Mouse (Mus musculus) forebrain, embryonic 14.5 days (tissue): Measurements from ENCODE around the gene Dguok. TPM values are rescaled to one million over a fixed set of nuclear protein-coding genes. Genes with fewer than 3 reads are reported as not detected.

Experiments
- ATAC-seq: fragments of 200-750 bp; cut with Nextera tagmentation; 2 replicates; pipeline ENCODE4 v1.8.0; 2017; ENCODE audit warnings: mild to moderate bottlenecking, moderate library complexity
- DNase-seq: peaks from one replicate; pipeline ENCODE4 v3.0.0-alpha.2; 2015; ENCODE audit warnings: low spot score
- H3K27ac ChIP-seq: fragments of 300-500 bp; sonication (generic); 2 replicates; pipeline ENCODE4 v1.5.1; 2014; ENCODE audit warnings: low read depth, mild to moderate bottlenecking, control low read depth, low read length, moderate library complexity
- H3K27me3 ChIP-seq: fragments of 300-500 bp; sonication (generic); replicated peaks from 2 replicates; pipeline ENCODE4 v1.6.1; 2014; ENCODE audit warnings: low read length, control low read depth, mixed read lengths; ENCODE audit not compliant: control insufficient read depth, insufficient read depth
- H3K36me3 ChIP-seq: fragments of 300-500 bp; sonication (generic); 2 replicates; pipeline ENCODE4 v1.6.1; 2014; ENCODE audit warnings: low read length, control low read depth; ENCODE audit not compliant: control insufficient read depth, insufficient read depth
- H3K4me1 ChIP-seq: fragments of 300-500 bp; sonication (generic); 2 replicates; pipeline ENCODE4 v1.6.1; 2014; ENCODE audit warnings: antibody characterized with exemption, low read length, control low read depth; ENCODE audit not compliant: control insufficient read depth, insufficient read depth
- H3K4me2 ChIP-seq: fragments of 300-500 bp; sonication (generic); 2 replicates; pipeline ENCODE4 v1.6.1; 2014; ENCODE audit warnings: mild to moderate bottlenecking, control low read depth, low read length
- H3K4me3 ChIP-seq: fragments of 300-500 bp; sonication (generic); 2 replicates; pipeline ENCODE4 v1.5.1; 2014; ENCODE audit warnings: low read depth, low read length, control low read depth
- H3K9ac ChIP-seq: fragments of 300-500 bp; sonication (generic); 2 replicates; pipeline ENCODE4 v1.6.1; 2014; ENCODE audit warnings: mild to moderate bottlenecking, low read length, control low read depth, moderate library complexity
- H3K9me3 ChIP-seq: fragments of 300-500 bp; sonication (generic); replicated peaks from 2 replicates; pipeline ENCODE4 v1.6.1; 2016; ENCODE audit warnings: low read length, control low read depth, mixed read lengths; ENCODE audit not compliant: control insufficient read depth
- WGBS: fragments of 180-500 bp; shearing (Covaris S2); extraction: QIAGEN DNeasy Blood & Tissue Kit; methylation state at CpG from one replicate; pipeline ENCODE4 v1.1.7; 2014; 5-methylcytosine and 5-hydroxymethylcytosine counted together
- polyA plus RNA-seq: library from polyadenylated mRNA; unstranded; fragments of >200 nt; fragmentation: Nextera tagmentation; extraction: Ambion mirVana; gene quantifications from 2 replicates; pipeline ENCODE4 v1.2.1, GENCODE M21; 2014

Dguok gene
- polyA plus RNA-seq, 1 experiment from 2014 or later, result 71.1 TPM

GRCm38 (mm10) chr6:83490622-83491021 is 16.1 kb downstream of the Dguok start:
- Histone ChIP-seq H3K9me3 (no peaks in the 10 kb centered on the region), H3K4me2 (no peak overlapping the region), H3K27ac (no peak overlapping the region), H3K36me3 (peaks cover 68% of the 10 kb centered on the region), H3K4me1 (no peaks in the 10 kb centered on the region), H3K4me3 (no peak overlapping the region), H3K9ac (no peak overlapping the region), H3K27me3 (no peaks in the 10 kb centered on the region)
- WGBS, result 88% methylated on average over 4 of the region's 4 CpGs
- ATAC-seq (no peak), DNase-seq (no peak)

GRCm38 (mm10) chr6:83488200-83488599 is 18.6 kb downstream of the Dguok start:
- Histone ChIP-seq H3K27me3 (no peaks in the 10 kb centered on the region), H3K27ac (no peak overlapping the region), H3K4me3 (no peak overlapping the region), H3K4me1 (no peaks in the 10 kb centered on the region), H3K9me3 (no peaks in the 10 kb centered on the region), H3K36me3 (peaks cover 71% of the 10 kb centered on the region), H3K4me2 (no peak overlapping the region), H3K9ac (no peak overlapping the region)
- 93% methylated on average over 5 of the region's 5 CpGs for WGBS
- no peak for ATAC-seq
- DNase-seq, result no peak

GRCm38 (mm10) chr6:83487298-83487697 is 19.5 kb downstream of the Dguok start:
- Histone ChIP-seq H3K36me3 (peaks cover 76% of the 10 kb centered on the region), H3K27me3 (no peaks in the 10 kb centered on the region), H3K4me1 (no peaks in the 10 kb centered on the region), H3K9me3 (no peaks in the 10 kb centered on the region), H3K4me2 (no peak overlapping the region), H3K4me3 (no peak overlapping the region), H3K9ac (no peak overlapping the region), H3K27ac (no peak overlapping the region)
- 80% methylated on average over 4 of the region's 4 CpGs for WGBS
- ATAC-seq, result no peak
- DNase-seq, result no peak

GRCm38 (mm10) chr6:83485854-83486253 is 20.9 kb downstream of the Dguok start:
- DNase-seq, result peak; percentile 60
- Histone ChIP-seq H3K9me3 (no peaks in the 10 kb centered on the region), H3K4me3 (no peak overlapping the region), H3K4me2 (no peak overlapping the region), H3K4me1 (no peaks in the 10 kb centered on the region), H3K27ac (no peak overlapping the region), H3K27me3 (no peaks in the 10 kb centered on the region), H3K9ac (no peak overlapping the region), H3K36me3 (peaks cover 90% of the 10 kb centered on the region)
- ATAC-seq, result peak; percentile 77
- WGBS, result 45% methylated on average over 4 of the region's 4 CpGs

- Histone ChIP-seq H3K27ac (no peak overlapping the region), H3K4me3 (no peak overlapping the region), H3K36me3 (peaks cover 91% of the 10 kb centered on the region), H3K27me3 (no peaks in the 10 kb centered on the region), H3K4me2 (no peak overlapping the region), H3K9ac (no peak overlapping the region), H3K9me3 (no peaks in the 10 kb centered on the region), H3K4me1 (no peaks in the 10 kb centered on the region)
- no peak for ATAC-seq
- no peak for DNase-seq
- 95% methylated on average over 7 of the region's 7 CpGs for WGBS
Observed at GRCm38 (mm10) chr6:83483776-83484175, 23.0 kb downstream of the Dguok start.

- no peak for DNase-seq
- no peaks in the 10 kb centered on the region for H3K27me3 ChIP-seq
- no peak for ATAC-seq
- WGBS, result 90% methylated on average over 10 of the region's 10 CpGs
- H3K9me3 ChIP-seq, result no peaks in the 10 kb centered on the region
- H3K36me3 ChIP-seq, result peaks cover 86% of the 10 kb centered on the region
- no peak overlapping the region for H3K4me3 ChIP-seq
- H3K27ac ChIP-seq, result no peak overlapping the region
- no peaks in the 10 kb centered on the region for H3K4me1 ChIP-seq
- H3K4me2 ChIP-seq, result no peak overlapping the region
- H3K9ac ChIP-seq, result no peak overlapping the region
Observed at GRCm38 (mm10) chr6:83482418-83483085, 24.2 kb downstream of the Dguok start.

- 93% methylated on average over 6 of the region's 6 CpGs for WGBS
Observed at GRCm38 (mm10) chr6:83480019-83480655, 26.6 kb downstream of the Dguok start.

GRCm38 (mm10) chr6:83479193-83479592 is 27.6 kb downstream of the Dguok start:
- Histone ChIP-seq H3K9me3 (no peaks in the 10 kb centered on the region), H3K4me2 (no peak overlapping the region), H3K27ac (no peak overlapping the region), H3K36me3 (peaks cover 54% of the 10 kb centered on the region), H3K9ac (no peak overlapping the region), H3K27me3 (no peaks in the 10 kb centered on the region), H3K4me1 (no peaks in the 10 kb centered on the region), H3K4me3 (no peak overlapping the region)
- DNase-seq (no peak), ATAC-seq (no peak)
- WGBS, result 75% methylated on average over 2 of the region's 2 CpGs

More at GRCm38 (mm10) chr6:83480019-83480655, 26.6 kb downstream of the Dguok start:
- Histone ChIP-seq H3K27ac (no peak overlapping the region), H3K9me3 (no peaks in the 10 kb centered on the region), H3K27me3 (no peaks in the 10 kb centered on the region), H3K4me2 (no peak overlapping the region), H3K4me1 (no peaks in the 10 kb centered on the region), H3K4me3 (no peak overlapping the region), H3K36me3 (peaks cover 64% of the 10 kb centered on the region), H3K9ac (no peak overlapping the region)
- ATAC-seq (no peak), DNase-seq (no peak)

- ATAC-seq (no peak), DNase-seq (no peak)
- H3K4me3 ChIP-seq, result no peak overlapping the region
- no peak overlapping the region for H3K9ac ChIP-seq
- 88% methylated on average over 7 of the region's 7 CpGs for WGBS
- peaks cover 49% of the 10 kb centered on the region for H3K36me3 ChIP-seq
- no peaks in the 10 kb centered on the region for H3K27me3 ChIP-seq
- no peak overlapping the region for H3K4me2 ChIP-seq
- H3K27ac ChIP-seq, result no peak overlapping the region
- H3K4me1 ChIP-seq, result no peaks in the 10 kb centered on the region
- H3K9me3 ChIP-seq, result no peaks in the 10 kb centered on the region
Observed at GRCm38 (mm10) chr6:83478628-83479027, 28.1 kb downstream of the Dguok start.
